Mouse (Mus musculus): ENCODE results near the gene Zbed3. TPM values are rescaled to one million over a fixed set of nuclear protein-coding genes. Genes with fewer than 3 reads are reported as not detected.
"Not testable (repeated sequence)": the region's sequence is repeated elsewhere in the genome, so short reads cannot be mapped to it uniquely, and the experiment has no call there.

Gene Zbed3
- total RNA-seq, 1 experiment from 2014 or later: 6.5 TPM

GRCm38 (mm10) chr13:95328767-95329166 is 5.4 kb downstream of the Zbed3 start:
- ATAC-seq (replicated peaks; ENCODE audit: insufficient number of reproducible peaks, low FRiP score, low TSS enrichment, poor library complexity, severe bottlenecking): no peak

GRCm38 (mm10) chr13:95330507-95330906 is 7.1 kb downstream of the Zbed3 start:
- no peak for ATAC-seq (replicated peaks; ENCODE audit: insufficient number of reproducible peaks, low FRiP score, low TSS enrichment, poor library complexity, severe bottlenecking)

- no peak for ATAC-seq (replicated peaks; ENCODE audit: insufficient number of reproducible peaks, low FRiP score, low TSS enrichment, poor library complexity, severe bottlenecking)
Observed at GRCm38 (mm10) chr13:95332086-95332899, 8.9 kb downstream of the Zbed3 start.

- no peak for ATAC-seq (replicated peaks; ENCODE audit: insufficient number of reproducible peaks, low FRiP score, low TSS enrichment, poor library complexity, severe bottlenecking)
Observed at GRCm38 (mm10) chr13:95336122-95336677, 12.8 kb downstream of the Zbed3 start.

GRCm38 (mm10) chr13:95343470-95343869 is 20.1 kb downstream of the Zbed3 start:
- ATAC-seq (replicated peaks; ENCODE audit: insufficient number of reproducible peaks, low FRiP score, low TSS enrichment, poor library complexity, severe bottlenecking): no peak

GRCm38 (mm10) chr13:95345869-95346268 is 22.5 kb downstream of the Zbed3 start:
- ATAC-seq (replicated peaks; ENCODE audit: insufficient number of reproducible peaks, low FRiP score, low TSS enrichment, poor library complexity, severe bottlenecking): no peak

- ATAC-seq (replicated peaks; ENCODE audit: insufficient number of reproducible peaks, low FRiP score, low TSS enrichment, poor library complexity, severe bottlenecking): peak; percentile 27; the same call in 1 of the 2 replicates
Observed at GRCm38 (mm10) chr13:95347018-95347696, 23.7 kb downstream of the Zbed3 start.

GRCm38 (mm10) chr13:95348476-95348875 is 25.1 kb downstream of the Zbed3 start:
- ATAC-seq (replicated peaks; ENCODE audit: insufficient number of reproducible peaks, low FRiP score, low TSS enrichment, poor library complexity, severe bottlenecking): no peak

- ATAC-seq (replicated peaks; ENCODE audit: insufficient number of reproducible peaks, low FRiP score, low TSS enrichment, poor library complexity, severe bottlenecking): no peak
Observed at GRCm38 (mm10) chr13:95358223-95358622, 34.8 kb downstream of the Zbed3 start.

GRCm38 (mm10) chr13:95363440-95363839 is 40.0 kb downstream of the Zbed3 start:
- ATAC-seq (replicated peaks; ENCODE audit: insufficient number of reproducible peaks, low FRiP score, low TSS enrichment, poor library complexity, severe bottlenecking): no peak

GRCm38 (mm10) chr13:95366356-95366755 is 42.9 kb downstream of the Zbed3 start:
- no peak for ATAC-seq (replicated peaks; ENCODE audit: insufficient number of reproducible peaks, low FRiP score, low TSS enrichment, poor library complexity, severe bottlenecking)

GRCm38 (mm10) chr13:95374701-95375553 is 51.5 kb downstream of the Zbed3 start, which contains the start of gene Aggf1:
Gene Aggf1 (minus strand): TSS chr13:95375352.
- peak; percentile 95 for ATAC-seq (replicated peaks; ENCODE audit: insufficient number of reproducible peaks, low FRiP score, low TSS enrichment, poor library complexity, severe bottlenecking)

GRCm38 (mm10) chr13:95375554-95375914 is 52.1 kb downstream of the Zbed3 start:
- no peak for ATAC-seq (replicated peaks; ENCODE audit: insufficient number of reproducible peaks, low FRiP score, low TSS enrichment, poor library complexity, severe bottlenecking)

- ATAC-seq (replicated peaks; ENCODE audit: insufficient number of reproducible peaks, low FRiP score, low TSS enrichment, poor library complexity, severe bottlenecking): not testable (repeated sequence)
Observed at GRCm38 (mm10) chr13:95376689-95377289, 53.4 kb downstream of the Zbed3 start.

- ATAC-seq (replicated peaks; ENCODE audit: insufficient number of reproducible peaks, low FRiP score, low TSS enrichment, poor library complexity, severe bottlenecking): no peak
Observed at GRCm38 (mm10) chr13:95378696-95379095, 55.3 kb downstream of the Zbed3 start.

GRCm38 (mm10) chr13:95382418-95382817 is 59.0 kb downstream of the Zbed3 start:
- ATAC-seq (replicated peaks; ENCODE audit: insufficient number of reproducible peaks, low FRiP score, low TSS enrichment, poor library complexity, severe bottlenecking): no peak

Measured in monocyte, adult 5-6 weeks (primary cell).